Mouse (Mus musculus) CH12.LX (cell line): ENCODE measurements around the gene Bcdin3d. TPM values are rescaled to one million over a fixed set of nuclear protein-coding genes. Genes with fewer than 3 reads are reported as not detected.

Experiments used
- DNase-seq: peaks from one replicate; pipeline ENCODE4 v3.0.0-alpha.2; 2013; ENCODE audit errors: extremely low read depth
- H3K27ac ChIP-seq: 2 replicates; pipeline ENCODE4 v1.5.1; 2012; ENCODE audit warnings: low read depth, mild to moderate bottlenecking, control low read depth, moderate library complexity; ENCODE audit not compliant: insufficient read depth
- H3K27me3 ChIP-seq: replicated peaks from 2 replicates; pipeline ENCODE3; 2012; ENCODE audit warnings: inconsistent platforms
- H3K36me3 ChIP-seq, 2 experiments: replicated peaks in 1 of 2; 2 replicates each; pipeline versions ENCODE3 to v1.6.1; 2012; ENCODE audit warnings: inconsistent platforms in 1 of 2, low read length in 1 of 2, mild to moderate bottlenecking in 1 of 2, mixed read lengths in 1 of 2, moderate library complexity in 1 of 2; ENCODE audit not compliant: control insufficient read depth in 1 of 2, insufficient read depth in 1 of 2
- H3K4me1 ChIP-seq, 2 experiments: 2 replicates each; pipeline ENCODE4 v1.6.1; 2012; ENCODE audit warnings: inconsistent platforms in 1 of 2, moderate library complexity in 1 of 2; ENCODE audit not compliant: insufficient read depth in 2 of 2, control insufficient read depth in 1 of 2
- H3K4me2 ChIP-seq: 2 replicates; pipeline ENCODE4 v1.6.1; 2012; ENCODE audit warnings: low read depth, mild to moderate bottlenecking, control low read depth; ENCODE audit not compliant: poor library complexity, insufficient read depth, severe bottlenecking
- H3K4me3 ChIP-seq, 3 experiments: fragments of 150-350 bp in 1 of 3; sonication (generic) in 1 of 3; replicated peaks in 1 of 3; 2 replicates each; pipeline versions ENCODE3 to v1.5.1; 2011 to 2012; ENCODE audit warnings: low read depth in 2 of 3, low read length in 2 of 3, mild to moderate bottlenecking in 2 of 3, moderate library complexity in 2 of 3, control low read depth in 1 of 3, improper control_type of control experiment in 1 of 3, inconsistent platforms in 1 of 3, mixed read lengths in 1 of 3; ENCODE audit not compliant: poor library complexity in 1 of 3
- H3K79me2 ChIP-seq: replicated peaks from 2 replicates; pipeline ENCODE4 v1.6.1; 2012; ENCODE audit warnings: mild to moderate bottlenecking, moderate library complexity; ENCODE audit not compliant: control insufficient read depth, poor library complexity, insufficient read depth, severe bottlenecking; ENCODE audit errors: extremely low read depth
- H3K9ac ChIP-seq: 2 replicates; pipeline ENCODE4 v1.6.1; 2012; ENCODE audit warnings: low read depth, mild to moderate bottlenecking, control low read depth, moderate library complexity; ENCODE audit not compliant: insufficient read depth
- H3K9me3 ChIP-seq: replicated peaks from 2 replicates; pipeline ENCODE3; 2012; ENCODE audit warnings: low read length, inconsistent platforms, mixed read lengths
- CHD1 ChIP-seq: IDR thresholded peaks from 2 replicates; pipeline ENCODE4 v1.6.1; 2012; ENCODE audit warnings: low read depth, low read length, improper control_type of control experiment, inconsistent platforms
- E2F4 ChIP-seq: IDR thresholded peaks from 2 replicates; pipeline ENCODE4 v1.6.1; 2011; ENCODE audit warnings: low read depth, low read length, improper control_type of control experiment; ENCODE audit not compliant: insufficient replicate concordance
- EP300 ChIP-seq: IDR thresholded peaks from 2 replicates; pipeline ENCODE4 v1.6.1; 2011; ENCODE audit warnings: low read length, improper control_type of control experiment
- GABPA ChIP-seq: IDR thresholded peaks from 2 replicates; pipeline ENCODE4 v1.6.1; 2012; ENCODE audit warnings: low read depth, low read length, improper control_type of control experiment, inconsistent platforms; ENCODE audit not compliant: insufficient replicate concordance
- JUN ChIP-seq: IDR thresholded peaks from 2 replicates; pipeline ENCODE4 v1.6.1; 2011; ENCODE audit warnings: low read depth, mild to moderate bottlenecking, low read length, improper control_type of control experiment, moderate library complexity; ENCODE audit not compliant: insufficient read depth
- JUND ChIP-seq: conservative IDR thresholded peaks from 2 replicates; pipeline ENCODE4 v1.6.1; 2011; ENCODE audit warnings: low read depth, low read length, improper control_type of control experiment
- MEF2A ChIP-seq: IDR thresholded peaks from 2 replicates; pipeline ENCODE4 v1.6.1; 2014; ENCODE audit warnings: low read depth, mild to moderate bottlenecking, inconsistent platforms, low read length, improper control_type of control experiment, borderline replicate concordance
- NELFE ChIP-seq: IDR thresholded peaks from 2 replicates; pipeline ENCODE4 v1.6.1; 2011; ENCODE audit warnings: low read depth, low read length, improper control_type of control experiment
- PAX5 ChIP-seq: IDR thresholded peaks from 2 replicates; pipeline ENCODE4 v1.6.1; 2012; ENCODE audit warnings: low read length, inconsistent platforms, mixed read lengths
- SIN3A ChIP-seq: IDR thresholded peaks from 2 replicates; pipeline ENCODE4 v1.6.1; 2012; ENCODE audit warnings: low read length, improper control_type of control experiment, inconsistent platforms
- dilution Hi-C: fragments of 300-500 bp; cut with MboI; formaldehyde crosslinking; loops from 2 replicates; pipeline ENCODE4 v1.14.3; 2020; ENCODE audit warnings: low sequenced_read_pairs; ENCODE audit not compliant: extremely low pct_unique_long_range_greater_than_20kb, extremely low pct_ligation_motif_present
- in situ Hi-C: fragments of 300-500 bp; cut with MboI; formaldehyde crosslinking; loops from 3 replicates; pipeline ENCODE4 v1.14.3; 2019; ENCODE audit warnings: low sequenced_read_pairs, low pct_ligation_motif_present, low pct_unique_long_range_greater_than_20kb, mixed read lengths
- polyA plus RNA-seq: library from polyadenylated mRNA; unstranded; fragments of >175 nt; gene quantifications from 2 replicates; pipeline ENCODE4 v1.2.1, GENCODE M21; 2012; ENCODE audit warnings: low read depth; ENCODE audit not compliant: insufficient read length
- total RNA-seq, 2 experiments: library from RNA; depleted of rRNA; stranded (reverse); fragments of 300-350 nt in 1 of 2; fragments of >200 nt in 1 of 2; gene quantifications; 2 replicates each; pipeline ENCODE4 v1.2.3; 2012 to 2014

Gene Bcdin3d
- total and polyA plus RNA-seq, 3 experiments: 13.8 to 15.3 (median 14.2) TPM

DNA sequence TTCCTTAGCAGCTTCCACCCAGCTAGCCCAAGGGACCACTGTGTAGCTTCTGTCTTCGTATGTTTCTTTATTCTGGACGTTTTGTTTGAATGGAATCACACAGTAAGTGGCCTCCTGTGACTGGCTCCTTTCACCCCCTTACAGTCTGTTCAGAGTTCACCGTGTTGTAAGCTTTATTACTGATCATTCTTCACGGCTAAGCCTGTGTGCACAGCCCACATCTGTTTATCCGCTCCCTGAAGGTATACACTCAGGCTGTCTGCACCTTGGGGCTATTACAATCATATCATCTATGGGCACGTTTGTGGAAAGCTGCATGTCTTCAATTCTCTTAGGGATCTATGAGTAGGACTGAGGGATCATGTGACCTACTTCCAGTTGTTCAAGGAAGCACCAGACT, 29.0 kb downstream of the Bcdin3d start:
- H3K9me3 ChIP-seq: no peaks in the 10 kb centered on the region
- no peaks in the 10 kb centered on the region for H3K79me2 ChIP-seq
- H3K27me3 ChIP-seq: no peaks in the 10 kb centered on the region
- no peak for TF ChIP-seq PAX5
- no peak for TF ChIP-seq MEF2A
- no peak for TF ChIP-seq SIN3A
- DNase-seq: no peak
- H3K9ac ChIP-seq: no peak overlapping the region
- no peak overlapping the region for H3K27ac ChIP-seq
- dilution Hi-C loops (no loop called here), in situ Hi-C loops (no loop called here)
- no peak overlapping the region for H3K4me2 ChIP-seq
- no peak overlapping the region for H3K4me3 ChIP-seq
- peaks cover 0 to 18% of the 10 kb centered on the region in 2 experiments for H3K36me3 ChIP-seq
- H3K4me1 ChIP-seq: peaks cover 0 to 13% of the 10 kb centered on the region in 2 experiments; a peak in 2 of 4 replicates

DNA sequence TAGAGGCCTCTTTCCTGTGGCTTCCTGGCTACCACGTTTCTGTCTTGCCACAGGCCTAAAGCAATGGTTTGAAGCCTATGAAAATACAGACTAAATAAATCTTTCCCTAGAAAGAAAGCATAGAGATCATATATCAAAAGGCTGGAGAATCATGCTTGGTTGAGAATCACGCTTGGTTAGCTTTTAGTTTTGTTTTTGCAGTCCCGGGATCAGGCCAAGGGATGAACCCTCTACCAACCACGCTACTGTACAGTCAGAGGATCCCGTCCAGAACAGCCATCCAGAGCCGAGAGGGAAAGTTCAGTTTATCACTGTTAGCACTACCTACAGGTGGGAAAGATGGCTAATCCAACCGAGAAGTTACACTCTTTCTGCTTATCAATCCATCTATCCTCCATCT, 32.2 kb downstream of the Bcdin3d start:
- dilution Hi-C loops (no loop called here), in situ Hi-C loops (no loop called here)
- peaks cover 0 to 16% of the 10 kb centered on the region in 2 experiments; a peak in 2 of 4 replicates for H3K4me1 ChIP-seq
- no peak overlapping the region for H3K4me2 ChIP-seq
- no peak for DNase-seq
- no peak for TF ChIP-seq CHD1
- TF ChIP-seq EP300: no peak
- TF ChIP-seq JUND: no peak
- no peak for TF ChIP-seq E2F4
- H3K9ac ChIP-seq: no peak overlapping the region
- H3K4me3 ChIP-seq: no peak overlapping the region
- H3K9me3 ChIP-seq: no peaks in the 10 kb centered on the region
- peaks cover 0 to 19% of the 10 kb centered on the region in 2 experiments for H3K36me3 ChIP-seq
- H3K27ac ChIP-seq: no peak overlapping the region
- H3K27me3 ChIP-seq: no peaks in the 10 kb centered on the region
- H3K79me2 ChIP-seq: no peaks in the 10 kb centered on the region

DNA sequence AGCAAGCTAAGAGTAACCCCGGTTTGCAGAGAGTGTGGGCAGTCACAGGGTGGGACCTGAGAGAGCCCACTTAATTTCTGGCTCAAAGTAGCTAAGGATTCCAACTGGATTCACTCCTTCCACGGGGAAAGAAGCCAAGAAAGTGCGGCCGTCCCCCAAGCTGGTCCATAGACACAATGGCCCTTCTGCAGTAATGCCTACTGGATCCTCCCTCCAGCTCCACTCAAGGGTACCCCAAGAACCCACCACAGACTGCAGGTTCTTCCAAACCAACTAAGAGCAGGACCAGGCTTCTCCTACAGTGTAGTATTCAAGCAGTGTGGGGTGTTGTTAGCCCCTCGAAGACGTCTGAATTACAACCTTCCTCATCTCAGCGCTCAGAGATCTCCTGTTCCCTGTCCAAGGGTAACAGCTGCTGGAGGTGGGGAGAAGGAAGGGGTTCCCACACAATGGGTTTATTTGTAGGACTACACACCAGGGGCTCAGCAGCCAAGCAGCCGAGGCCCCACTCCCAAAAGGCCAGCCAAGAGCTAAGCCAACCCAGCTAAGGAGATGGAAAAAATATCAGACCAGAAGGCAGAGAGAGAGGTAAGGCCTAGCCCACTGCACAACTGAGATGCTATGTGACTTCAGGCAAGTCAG, 33.6 kb downstream of the Bcdin3d start:
- H3K4me2 ChIP-seq: no peak overlapping the region

More for the DNA sequence above, 33.6 kb downstream of the Bcdin3d start:
- TF ChIP-seq E2F4 (no peak), GABPA (no peak), NELFE (no peak), MEF2A (no peak), JUN (no peak)
- Histone ChIP-seq H3K36me3 (peaks cover 0 to 26% of the 10 kb centered on the region in 2 experiments), H3K27me3 (no peaks in the 10 kb centered on the region), H3K9me3 (no peaks in the 10 kb centered on the region), H3K9ac (no peak overlapping the region), H3K79me2 (no peaks in the 10 kb centered on the region), H3K27ac (no peak overlapping the region), H3K4me3 (no peak overlapping the region), H3K4me1 (peaks cover 0 to 17% of the 10 kb centered on the region in 2 experiments; a peak in 2 of 4 replicates)
- no peak for DNase-seq
- in situ Hi-C loops (no loop called here), dilution Hi-C loops (no loop called here)
